Mouse (Mus musculus) limb, embryonic 10.5 days (tissue): Measurements from ENCODE around the gene Cmtm4. TPM values are rescaled to one million over a fixed set of nuclear protein-coding genes. Genes with fewer than 3 reads are reported as not detected.

Source experiments
- DNase-seq: peaks from one replicate; pipeline ENCODE4 v3.0.0-alpha.2; 2017; ENCODE audit warnings: low spot score
- H3K27ac ChIP-seq: fragments of 300-500 bp; sonication (generic); 2 replicates; pipeline ENCODE4 v1.5.1; 2016; ENCODE audit warnings: mild to moderate bottlenecking
- H3K27me3 ChIP-seq: fragments of 300-500 bp; sonication (generic); 2 replicates; pipeline ENCODE4 v1.6.1; 2016; ENCODE audit warnings: low read depth, mild to moderate bottlenecking; ENCODE audit not compliant: poor library complexity, severe bottlenecking
- H3K36me3 ChIP-seq: fragments of 300-500 bp; sonication (generic); 2 replicates; pipeline ENCODE4 v1.6.1; 2016; ENCODE audit warnings: mild to moderate bottlenecking, moderate library complexity
- H3K4me1 ChIP-seq: fragments of 300-500 bp; sonication (generic); 2 replicates; pipeline ENCODE4 v1.6.1; 2016
- H3K4me3 ChIP-seq: fragments of 300-500 bp; sonication (generic); 2 replicates; pipeline ENCODE4 v1.5.1; 2016; ENCODE audit warnings: mild to moderate bottlenecking, moderate library complexity
- H3K9me3 ChIP-seq: fragments of 300-500 bp; sonication (generic); replicated peaks from 2 replicates; pipeline ENCODE4 v1.6.1; 2016; ENCODE audit warnings: mild to moderate bottlenecking
- WGBS: fragments of 180-500 bp; shearing (Covaris S2); methylation state at CpG from one replicate; pipeline ENCODE4 v1.1.7; 2016; 5-methylcytosine and 5-hydroxymethylcytosine counted together
- polyA plus RNA-seq: library from polyadenylated mRNA; unstranded; fragments of >200 nt; fragmentation: Nextera tagmentation; extraction: Ambion mirVana; gene quantifications from 2 replicates; pipeline ENCODE4 v1.2.1, GENCODE M21; 2016

The Cmtm4 gene
- polyA plus RNA-seq, 1 experiment from 2014 or later = 2.3 TPM

GRCm38 (mm10) chr8:104359778-104360456, 35.7 kb downstream of the Cmtm4 start:
- Histone ChIP-seq H3K9me3 (no peaks in the 10 kb centered on the region), H3K4me1 (0 out of 2 replicates have a peak, but pooled peaks cover 7% of the 10 kb centered on the region), H3K27ac (0 out of 2 replicates have a peak overlapping the region, but pooled peaks have one; percentile 12), H3K27me3 (no peaks in the 10 kb centered on the region), H3K36me3 (peaks cover 21% of the 10 kb centered on the region), H3K4me3 (no peak overlapping the region)
- DNase-seq = no peak
- 82% methylated on average over 15 of the region's 15 CpGs for WGBS

GRCm38 (mm10) chr8:104358637-104359036, 37.0 kb downstream of the Cmtm4 start:
- no peak for DNase-seq
- H3K9me3 ChIP-seq = no peaks in the 10 kb centered on the region
- H3K4me3 ChIP-seq = no peak overlapping the region
- peaks cover 33% of the 10 kb centered on the region for H3K36me3 ChIP-seq
- H3K27me3 ChIP-seq = no peaks in the 10 kb centered on the region
- H3K4me1 ChIP-seq = 0 out of 2 replicates have a peak, but pooled peaks cover 7% of the 10 kb centered on the region
- WGBS = 89% methylated on average over 3 of the region's 3 CpGs
- no peak overlapping the region for H3K27ac ChIP-seq

GRCm38 (mm10) chr8:104354504-104354903, 41.1 kb downstream of the Cmtm4 start:
- Histone ChIP-seq H3K4me3 (no peak overlapping the region), H3K4me1 (0 out of 2 replicates have a peak, but pooled peaks cover 1% of the 10 kb centered on the region), H3K27me3 (no peaks in the 10 kb centered on the region), H3K36me3 (peaks cover 55% of the 10 kb centered on the region), H3K9me3 (no peaks in the 10 kb centered on the region), H3K27ac (no peak overlapping the region)
- DNase-seq = no peak
- WGBS = 91% methylated on average over 10 of the region's 10 CpGs

- H3K4me1 ChIP-seq = no peaks in the 10 kb centered on the region
- no peak overlapping the region for H3K4me3 ChIP-seq
- DNase-seq = no peak
- H3K27ac ChIP-seq = no peak overlapping the region
- no peaks in the 10 kb centered on the region for H3K27me3 ChIP-seq
- no peaks in the 10 kb centered on the region for H3K9me3 ChIP-seq
- WGBS = 72% methylated on average over 5 of the region's 5 CpGs
- H3K36me3 ChIP-seq = peaks cover 62% of the 10 kb centered on the region
Measured at GRCm38 (mm10) chr8:104353186-104353585, 42.4 kb downstream of the Cmtm4 start.

GRCm38 (mm10) chr8:104350047-104350446, 45.6 kb downstream of the Cmtm4 start:
- H3K27me3 ChIP-seq = no peaks in the 10 kb centered on the region
- DNase-seq = no peak
- H3K36me3 ChIP-seq = peaks cover 70% of the 10 kb centered on the region
- H3K9me3 ChIP-seq = no peaks in the 10 kb centered on the region
- no peak overlapping the region for H3K4me3 ChIP-seq
- peaks cover 8% of the 10 kb centered on the region; the same call in 1 of the 2 replicates for H3K4me1 ChIP-seq
- no peak overlapping the region for H3K27ac ChIP-seq
- WGBS = 81% methylated on average over 13 of the region's 13 CpGs

- peaks cover 8% of the 10 kb centered on the region; the same call in 1 of the 2 replicates for H3K4me1 ChIP-seq
- WGBS = 86% methylated on average over 5 of the region's 5 CpGs
- no peaks in the 10 kb centered on the region for H3K9me3 ChIP-seq
- H3K36me3 ChIP-seq = peaks cover 64% of the 10 kb centered on the region
- no peak for DNase-seq
- no peak overlapping the region for H3K27ac ChIP-seq
- H3K27me3 ChIP-seq = no peaks in the 10 kb centered on the region
- H3K4me3 ChIP-seq = no peak overlapping the region
Measured at GRCm38 (mm10) chr8:104348971-104349370, 46.6 kb downstream of the Cmtm4 start.

GRCm38 (mm10) chr8:104346706-104347105, 48.9 kb downstream of the Cmtm4 start:
- no peak overlapping the region for H3K4me3 ChIP-seq
- peak overlapping the region; percentile 30; the same call in 1 of the 2 replicates for H3K27ac ChIP-seq

GRCm38 (mm10) chr8:104344622-104345021, 51.0 kb downstream of the Cmtm4 start:
- Histone ChIP-seq H3K36me3 (peaks cover 40% of the 10 kb centered on the region), H3K4me3 (no peak overlapping the region), H3K27me3 (no peaks in the 10 kb centered on the region), H3K27ac (no peak overlapping the region), H3K4me1 (peaks cover 34% of the 10 kb centered on the region), H3K9me3 (no peaks in the 10 kb centered on the region)
- no peak for DNase-seq
- 89% methylated on average over 5 of the region's 5 CpGs for WGBS

More at GRCm38 (mm10) chr8:104346706-104347105, 48.9 kb downstream of the Cmtm4 start:
- Histone ChIP-seq H3K27me3 (no peaks in the 10 kb centered on the region), H3K36me3 (peaks cover 46% of the 10 kb centered on the region), H3K9me3 (no peaks in the 10 kb centered on the region), H3K4me1 (peaks cover 15% of the 10 kb centered on the region)
- WGBS = 57% methylated on average over 12 of the region's 12 CpGs
- no peak for DNase-seq

GRCm38 (mm10) chr8:104343957-104344356, 51.6 kb downstream of the Cmtm4 start:
- no peaks in the 10 kb centered on the region for H3K27me3 ChIP-seq
- DNase-seq = peak; percentile 92
- no peaks in the 10 kb centered on the region for H3K9me3 ChIP-seq
- 17% methylated on average over 7 of the region's 7 CpGs for WGBS
- H3K4me3 ChIP-seq = no peak overlapping the region
- H3K36me3 ChIP-seq = peaks cover 39% of the 10 kb centered on the region
- no peak overlapping the region for H3K27ac ChIP-seq
- peaks cover 39% of the 10 kb centered on the region for H3K4me1 ChIP-seq

- Histone ChIP-seq H3K4me1 (peaks cover 39% of the 10 kb centered on the region), H3K4me3 (no peak overlapping the region), H3K27me3 (no peaks in the 10 kb centered on the region), H3K27ac (no peak overlapping the region), H3K36me3 (peaks cover 26% of the 10 kb centered on the region), H3K9me3 (no peaks in the 10 kb centered on the region)
- 81% methylated on average over 5 of the region's 5 CpGs for WGBS
- DNase-seq = no peak
Measured at GRCm38 (mm10) chr8:104342426-104342825, 53.2 kb downstream of the Cmtm4 start.

GRCm38 (mm10) chr8:104341678-104342077, 53.9 kb downstream of the Cmtm4 start:
- H3K27ac ChIP-seq = peak overlapping the region; percentile 90
- WGBS = 48% methylated on average over 6 of the region's 6 CpGs

GRCm38 (mm10) chr8:104341106-104341561, 54.5 kb downstream of the Cmtm4 start:
- Histone ChIP-seq H3K4me3 (peak overlapping the region; percentile 68), H3K9me3 (no peaks in the 10 kb centered on the region), H3K27me3 (no peaks in the 10 kb centered on the region), H3K36me3 (peaks cover 13% of the 10 kb centered on the region), H3K27ac (peak overlapping the region; percentile 90), H3K4me1 (peaks cover 32% of the 10 kb centered on the region)
- DNase-seq = no peak
- WGBS = under 1% methylated on average over 24 of the region's 24 CpGs

More at GRCm38 (mm10) chr8:104341678-104342077, 53.9 kb downstream of the Cmtm4 start:
- no peak for DNase-seq
- Histone ChIP-seq H3K4me3 (peak overlapping the region; percentile 68), H3K27me3 (no peaks in the 10 kb centered on the region), H3K9me3 (no peaks in the 10 kb centered on the region), H3K36me3 (peaks cover 19% of the 10 kb centered on the region), H3K4me1 (peaks cover 34% of the 10 kb centered on the region)
